Mouse (Mus musculus): ENCODE measurements around the gene Vmn2r83. TPM values are rescaled to one million over a fixed set of nuclear protein-coding genes. Genes with fewer than 3 reads are reported as not detected.

Vmn2r83 gene
- total RNA-seq, 2 experiments from 2014 or later = not detected

GRCm38 (mm10) chr10:79536461-79537080, 68.0 kb downstream of the Vmn2r83 start:
- intact Hi-C loops (cut with DNase I) = no loop called here
- peak in 1 of 2 experiments; percentile 2 for DNase-seq (ENCODE audit: low spot score in 2 of 2)

- intact Hi-C loops (cut with DNase I) = no loop called here
- DNase-seq (ENCODE audit: low spot score in 2 of 2) = peak in 1 of 2 experiments; percentile 1
These were observed 68.7 kb downstream of the Vmn2r83 start for GRCm38 (mm10) chr10:79537271-79537670.

GRCm38 (mm10) chr10:79537781-79538180, 69.2 kb downstream of the Vmn2r83 start:
- no peak for DNase-seq (ENCODE audit: low spot score in 2 of 2)
- intact Hi-C loops (cut with DNase I) = no loop called here

GRCm38 (mm10) chr10:79538323-79538722, 69.8 kb downstream of the Vmn2r83 start:
- peak in 1 of 2 experiments; percentile 5 for DNase-seq (ENCODE audit: low spot score in 2 of 2)
- intact Hi-C loops (cut with DNase I) = no loop called here

GRCm38 (mm10) chr10:79538873-79539272, 70.3 kb downstream of the Vmn2r83 start:
- DNase-seq (ENCODE audit: low spot score in 2 of 2) = peak in 1 of 2 experiments; percentile 1
- intact Hi-C loops (cut with DNase I) = no loop called here

- intact Hi-C loops (cut with DNase I) = no loop called here
- peak in 1 of 2 experiments; percentile 2 for DNase-seq (ENCODE audit: low spot score in 2 of 2)
These were observed 71.4 kb downstream of the Vmn2r83 start for GRCm38 (mm10) chr10:79539701-79540495.

- intact Hi-C loops (cut with DNase I) = no loop called here
- peak in 1 of 2 experiments; percentile 3 for DNase-seq (ENCODE audit: low spot score in 2 of 2)
These were observed 72.2 kb downstream of the Vmn2r83 start for GRCm38 (mm10) chr10:79540746-79541145.

GRCm38 (mm10) chr10:79541522-79541921, 73.0 kb downstream of the Vmn2r83 start:
- peak in 1 of 2 experiments; percentile 4 for DNase-seq (ENCODE audit: low spot score in 2 of 2)
- intact Hi-C loops (cut with DNase I) = no loop called here

GRCm38 (mm10) chr10:79542171-79542570, 73.6 kb downstream of the Vmn2r83 start:
- intact Hi-C loops (cut with DNase I) = no loop called here

More at GRCm38 (mm10) chr10:79542171-79542570, 73.6 kb downstream of the Vmn2r83 start:
- DNase-seq (ENCODE audit: low spot score in 2 of 2) = peak in 1 of 2 experiments; percentile 3

Small RNAs within 50 kb of the gene (microRNA-seq; reads per million reads assigned to microRNA genes)
- gene Mir6909 = not detected

Other genes with a start within 250 kb of the Vmn2r83 start
- not detected for gene Vmn2r81, start 221.0 kb upstream of the Vmn2r83 start, total RNA-seq (2021)
- gene Vmn2r82, start 112.2 kb upstream of the Vmn2r83 start, total RNA-seq (2021) = not detected
- gene Plpp2, start 65.1 kb downstream of the Vmn2r83 start, total RNA-seq (2021) = 1 to 10 TPM; 3.1 to 3.7 TPM
- 10 to 100 TPM; 41.9 to 55.9 TPM for gene Mier2, start 86.5 kb downstream of the Vmn2r83 start, total RNA-seq (2021)
- gene Theg, start 118.6 kb downstream of the Vmn2r83 start, total RNA-seq (2021) = 1 to 10 TPM; 1.1 to 1.3 TPM
- gene C2cd4c, start 145.3 kb downstream of the Vmn2r83 start, total RNA-seq (2021) = 10 to 100 TPM; 15.7 to 16.3 TPM
- gene Shc2, start 169.2 kb downstream of the Vmn2r83 start, total RNA-seq (2021) = 10 to 100 TPM; 43.7 to 52.3 TPM
- gene Odf3l2, start 177.0 kb downstream of the Vmn2r83 start, total RNA-seq (2021) = under 1 TPM; 0.25 to 0.63 TPM
- gene Madcam1, start 195.8 kb downstream of the Vmn2r83 start, total RNA-seq (2021) = not detected
- gene Tpgs1, start 200.6 kb downstream of the Vmn2r83 start, total RNA-seq (2021) = 10 to 100 TPM; 71.4 to 91.6 TPM
- gene Cdc34, start 213.5 kb downstream of the Vmn2r83 start, total RNA-seq (2021) = 10 to 100 TPM; 76.2 to 90.0 TPM
- gene Gzmm, start 220.3 kb downstream of the Vmn2r83 start, total RNA-seq (2021) = 1 to 10 TPM; 1.8 to 2.0 TPM
- 100 to 1,000 TPM; 593 to 646 TPM for gene Bsg, start 235.8 kb downstream of the Vmn2r83 start, total RNA-seq (2021)
- gene Hcn2, start 247.9 kb downstream of the Vmn2r83 start, total RNA-seq (2021) = 100 to 1,000 TPM; 128 to 152 TPM